Mouse (Mus musculus) CD4-positive, CD25-positive, alpha-beta regulatory T cell, adult 4 months (primary cell): Measurements from ENCODE around the gene Tmem179b. TPM values are rescaled to one million over a fixed set of nuclear protein-coding genes. Genes with fewer than 3 reads are reported as not detected.
A peak's percentile ranks its signal among the peaks of the same experiment; 100 is the strongest.
"Not testable (repeated sequence)": the region's sequence is repeated elsewhere in the genome, so short reads cannot be mapped to it uniquely, and the experiment has no call there.

ENCODE experiments used
- ATAC-seq: one replicate; pipeline ENCODE4 v1.8.0; 2017
- polyA plus RNA-seq, 2 experiments: library from polyadenylated mRNA; unstranded; fragments of 100-300 nt; shearing (Covaris generic); gene quantifications; one replicate each; pipeline ENCODE4 v1.2.1; 2017

The Tmem179b gene
- polyA plus RNA-seq, 2 experiments from 2014 or later: 85.6 to 101 TPM

GRCm38 (mm10) chr19:8728335-8729099 lies 45.8 kb downstream of the Tmem179b start:
- ATAC-seq: not testable (repeated sequence)

- no peak for ATAC-seq
Measured at GRCm38 (mm10) chr19:8727495-8728114, 46.7 kb downstream of the Tmem179b start.

- ATAC-seq: no peak
Measured at GRCm38 (mm10) chr19:8726609-8727390, 47.5 kb downstream of the Tmem179b start.

- ATAC-seq: no peak
Measured at GRCm38 (mm10) chr19:8725081-8725613, 49.1 kb downstream of the Tmem179b start.

DNA sequence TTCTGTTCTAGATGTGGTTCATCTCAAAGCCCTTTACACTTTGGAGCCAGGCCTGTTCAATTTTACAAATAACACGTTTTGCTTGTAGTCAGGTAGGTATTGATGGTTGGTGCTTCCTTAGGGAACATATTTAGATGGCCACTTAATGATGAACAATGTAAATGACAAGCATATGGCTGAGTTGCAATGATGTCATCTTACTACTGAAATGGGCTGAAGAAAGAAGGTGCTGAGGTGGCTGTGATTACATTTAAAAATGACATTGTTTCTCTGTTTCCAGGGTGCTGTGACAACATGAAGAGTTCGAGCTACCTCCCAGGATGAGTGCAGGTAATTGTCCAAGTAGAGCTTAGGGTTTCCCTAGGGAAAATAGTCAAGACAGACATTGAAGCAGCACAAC lies 49.9 kb downstream of the Tmem179b start:
- no peak for ATAC-seq

DNA sequence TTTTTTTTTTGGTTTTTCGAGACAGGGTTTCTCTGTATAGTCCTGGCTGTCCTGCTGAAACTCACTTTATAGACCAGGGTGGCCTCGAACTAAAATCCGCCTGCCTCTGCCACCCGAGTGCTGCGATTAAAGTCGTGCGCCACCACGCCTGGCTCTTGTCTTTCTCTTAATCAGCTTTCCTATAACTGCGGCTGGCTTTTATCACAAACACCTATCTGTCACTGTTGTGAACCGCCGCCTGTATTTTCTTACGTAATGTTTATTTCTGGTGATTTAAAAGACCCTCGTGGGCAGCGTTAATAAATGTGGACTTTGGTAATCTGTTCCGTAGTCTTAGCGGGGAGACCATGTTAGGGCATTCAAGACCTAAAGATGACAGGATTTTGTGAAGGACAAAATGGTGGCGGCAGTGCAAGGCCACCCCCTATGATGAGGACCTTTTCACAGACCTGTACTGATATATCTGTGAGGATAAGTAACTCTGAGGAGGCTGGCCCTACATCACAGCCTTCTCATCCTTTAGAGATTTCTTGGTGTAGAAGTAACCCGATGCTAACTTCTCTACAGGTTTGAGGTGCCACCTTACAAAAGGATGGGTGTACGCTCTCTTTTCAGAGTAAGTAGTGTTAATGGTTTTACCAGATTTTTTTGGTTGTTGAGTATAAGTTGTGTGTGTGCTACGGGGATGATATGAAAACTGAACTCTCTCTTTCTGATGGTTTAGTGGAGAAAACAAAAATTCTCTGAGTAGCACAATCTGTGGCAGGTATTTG lies 50.5 kb downstream of the Tmem179b start:
- ATAC-seq: no peak

DNA sequence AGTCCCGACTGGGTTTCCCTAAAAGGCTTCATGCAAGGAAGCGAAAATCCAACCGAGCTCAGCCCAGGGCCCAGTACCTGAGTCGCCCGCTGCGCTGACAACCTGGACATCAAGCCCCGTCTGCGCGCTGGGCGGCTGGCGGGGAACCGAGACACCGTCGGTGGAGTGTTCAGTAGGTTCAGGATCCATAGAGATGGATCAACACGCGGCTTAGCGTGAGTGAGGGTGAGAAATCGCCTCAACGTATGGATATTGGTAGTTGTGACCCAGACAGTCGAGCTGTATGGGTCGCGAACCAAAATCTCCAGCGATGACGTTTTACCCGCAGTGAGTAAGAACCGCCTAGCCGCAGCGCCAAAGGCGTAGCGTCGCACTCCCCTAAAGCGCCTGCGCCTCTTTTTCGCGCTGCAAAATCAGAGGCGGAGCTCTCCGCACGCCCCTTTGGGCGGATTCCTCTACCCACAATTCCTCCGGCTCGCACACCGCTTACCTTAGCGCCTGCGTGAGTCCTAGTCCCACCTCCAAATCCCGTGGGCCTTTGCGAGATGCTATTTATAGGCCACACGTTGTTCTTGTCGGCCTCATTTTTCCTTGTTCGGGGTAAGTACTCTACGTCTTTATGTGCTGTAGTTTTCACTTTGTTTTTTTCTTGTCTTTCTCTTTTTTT lies 51.2 kb downstream of the Tmem179b start, which contains the start of gene Slc3a2:
Slc3a2 (minus strand) TSS at position 463 of the 667 bp plus-strand sequence.
- ATAC-seq: peak; percentile 90

GRCm38 (mm10) chr19:8722559-8722906 lies 51.7 kb downstream of the Tmem179b start:
- ATAC-seq: no peak

Other genes with a start within 250 kb of the Tmem179b start
- under 1 TPM in 1 of 2 experiments, not detected in 1; 0.12 TPM for gene Slc22a8, start 183.2 kb downstream of the Tmem179b start, polyA plus RNA-seq
- not detected for gene Slc22a6, start 156.4 kb downstream of the Tmem179b start, polyA plus RNA-seq
- gene Chrm1, start 110.7 kb downstream of the Tmem179b start, polyA plus RNA-seq: not detected
- 10 to 100 TPM; 63.7 to 85.1 TPM for gene Slc3a2, start 51.1 kb downstream of the Tmem179b start, polyA plus RNA-seq
- gene Wdr74, start 38.6 kb downstream of the Tmem179b start, polyA plus RNA-seq: 10 to 100 TPM; 72.5 to 92.2 TPM
- gene 1700092M07Rik, start 33.7 kb downstream of the Tmem179b start, polyA plus RNA-seq: under 1 TPM in 1 of 2 experiments, not detected in 1; 0.75 TPM
- gene Stx5a, start 33.1 kb downstream of the Tmem179b start, polyA plus RNA-seq: 100 to 1,000 TPM; 132 to 165 TPM
- gene Nxf1, start 17.4 kb downstream of the Tmem179b start, polyA plus RNA-seq: 100 to 1,000 TPM; 163 to 188 TPM
- 100 to 1,000 TPM; 117 to 124 TPM for gene Tmem223, start 3.5 kb downstream of the Tmem179b start, polyA plus RNA-seq
- 1 to 10 TPM; 5.4 to 6.5 TPM for gene Taf6l, start 11.9 kb upstream of the Tmem179b start, polyA plus RNA-seq
- gene Polr2g, start 24.1 kb upstream of the Tmem179b start, polyA plus RNA-seq: 100 to 1,000 TPM; 181 to 198 TPM
- gene Zbtb3, start 28.1 kb upstream of the Tmem179b start, polyA plus RNA-seq: 1 to 10 TPM; 2.1 to 4.7 TPM
- 10 to 100 TPM; 41.6 to 59.0 TPM for gene Ttc9c, start 44.9 kb upstream of the Tmem179b start, polyA plus RNA-seq
- 1 to 10 TPM; 4.2 to 6.9 TPM for gene Hnrnpul2, start 45.5 kb upstream of the Tmem179b start, polyA plus RNA-seq
- gene AC129217.1, start 55.3 kb upstream of the Tmem179b start, polyA plus RNA-seq: not detected
- 10 to 100 TPM; 86.8 to 98.9 TPM for gene Bscl2, start 63.0 kb upstream of the Tmem179b start, polyA plus RNA-seq
- 1 to 10 TPM in 1 of 2 experiments, under 1 TPM in 1; 0.91 to 1.4 TPM for gene Gng3, start 64.7 kb upstream of the Tmem179b start, polyA plus RNA-seq
- not detected for gene Lrrn4cl, start 76.3 kb upstream of the Tmem179b start, polyA plus RNA-seq
- gene Ubxn1, start 97.0 kb upstream of the Tmem179b start, polyA plus RNA-seq: 10 to 100 TPM; 65.0 to 70.2 TPM
- gene Uqcc3, start 106.5 kb upstream of the Tmem179b start, polyA plus RNA-seq: 10 to 100 TPM; 80.7 to 88.3 TPM
- 10 to 100 TPM; 58.1 to 77.2 TPM for gene Lbhd1, start 109.3 kb upstream of the Tmem179b start, polyA plus RNA-seq
- gene Gm49403, start 109.5 kb upstream of the Tmem179b start, polyA plus RNA-seq: not detected
- 100 to 1,000 TPM; 102 to 103 TPM for gene 1810009A15Rik, start 114.4 kb upstream of the Tmem179b start, polyA plus RNA-seq
- gene Gm49416, start 114.5 kb upstream of the Tmem179b start, polyA plus RNA-seq: not detected
- gene Ints5, start 118.5 kb upstream of the Tmem179b start, polyA plus RNA-seq: 10 to 100 TPM in 1 of 2 experiments, 1 to 10 TPM in 1; 8.7 to 12.2 TPM
- gene Ganab, start 123.6 kb upstream of the Tmem179b start, polyA plus RNA-seq: 10 to 100 TPM; 50.2 to 83.9 TPM
- 10 to 100 TPM; 18.4 to 19.6 TPM for gene B3gat3, start 145.9 kb upstream of the Tmem179b start, polyA plus RNA-seq
- 1 to 10 TPM; 5.1 to 9.2 TPM for gene Rom1, start 154.9 kb upstream of the Tmem179b start, polyA plus RNA-seq
- 10 to 100 TPM; 18.7 to 24.9 TPM for gene Eml3, start 155.1 kb upstream of the Tmem179b start, polyA plus RNA-seq
- 100 to 1,000 TPM in 1 of 2 experiments, 10 to 100 TPM in 1; 81.7 to 126 TPM for gene Mta2, start 167.4 kb upstream of the Tmem179b start, polyA plus RNA-seq
- 10 to 100 TPM; 30.3 to 67.9 TPM for gene Tut1, start 179.4 kb upstream of the Tmem179b start, polyA plus RNA-seq
- 100 to 1,000 TPM; 667 to 787 TPM for gene Eef1g, start 192.6 kb upstream of the Tmem179b start, polyA plus RNA-seq
- gene Ahnak, start 214.8 kb upstream of the Tmem179b start, polyA plus RNA-seq: 10 to 100 TPM; 45.2 to 48.9 TPM